Mouse (Mus musculus): ENCODE measurements at regions not wholly inside any gene's neighbourhood (a gene's known extent, or its start where the extent isn't known, plus 50 kb on each side); places are given as distances from the start of the nearest gene placed in this dataset.

DNA sequence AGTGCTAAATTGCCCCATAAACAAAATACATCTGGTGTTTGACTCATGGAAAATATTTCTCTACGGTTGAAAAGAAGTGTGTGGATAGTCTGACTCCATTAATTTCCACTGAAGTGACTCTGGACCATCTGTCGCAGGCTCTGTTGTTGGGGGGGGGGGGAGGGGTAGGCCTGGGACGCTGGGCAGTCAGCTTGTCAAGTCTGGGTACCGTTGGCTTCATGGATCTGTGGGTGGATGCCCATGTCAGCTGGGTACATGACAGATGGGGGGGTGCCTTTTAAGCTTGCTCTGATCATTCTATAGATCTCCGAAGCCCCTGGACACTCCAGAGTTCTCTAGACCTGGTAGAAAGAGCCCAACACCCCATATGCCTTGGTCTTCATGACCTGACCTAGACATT, 139.0 kb upstream of the Cdh13 start:
- H3K9ac ChIP-seq (replicated peaks) = no peak overlapping the region
- WGBS (ENCODE audit: insufficient replicate concordance) = 72% methylated on average over 5 of the region's 5 CpGs
- no peak overlapping the region for H3K4me2 ChIP-seq (ENCODE audit: low read depth, low read length)
- no peak for DNase-seq
- H3K4me1 ChIP-seq (ENCODE audit: insufficient read depth) = no peaks in the 10 kb centered on the region
- H3K27me3 ChIP-seq (ENCODE audit: insufficient read depth, low read length) = no peaks in the 10 kb centered on the region
- no peaks in the 10 kb centered on the region for H3K9me3 ChIP-seq (ENCODE audit: low read length)
- no peak overlapping the region for H3K27ac ChIP-seq (ENCODE audit: low read depth)
- H3K36me3 ChIP-seq (replicated peaks; ENCODE audit: insufficient read depth, low read length) = no peaks in the 10 kb centered on the region
- no peak overlapping the region for H3K4me3 ChIP-seq (ENCODE audit: low read depth, low read length)
- TF ChIP-seq CTCF (IDR thresholded peaks at IDR 0.05; ENCODE audit: low read depth) = no peak
- TF ChIP-seq EP300 (IDR thresholded peaks at IDR 0.05; ENCODE audit: low read depth) = no peak
- ATAC-seq = no peak

DNA sequence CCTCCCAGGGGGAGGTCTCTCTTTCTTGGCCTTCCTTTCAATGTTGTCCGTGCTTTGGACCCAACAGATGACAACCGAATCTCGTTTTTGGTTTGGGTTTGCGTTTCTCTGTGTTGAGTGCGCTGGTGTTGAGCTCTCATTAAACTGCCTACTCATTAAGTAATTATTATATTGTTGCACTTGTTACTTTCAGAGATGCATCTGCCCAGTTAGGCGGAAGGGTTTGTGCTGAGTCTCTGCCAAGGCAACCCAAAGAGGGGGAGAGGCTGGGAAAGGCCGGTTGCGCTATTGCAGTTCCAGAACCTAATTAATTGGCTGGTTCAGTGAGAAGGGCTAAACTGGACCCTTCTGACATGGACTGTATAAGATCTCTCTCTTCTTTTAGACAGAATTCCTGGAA, 141.2 kb upstream of the Cdh13 start:
- no peak for ATAC-seq
- Histone ChIP-seq H3K4me3 (ENCODE audit: low read depth, low read length) (no peak overlapping the region), H3K9me3 (ENCODE audit: low read length) (no peaks in the 10 kb centered on the region), H3K36me3 (replicated peaks; ENCODE audit: insufficient read depth, low read length) (no peaks in the 10 kb centered on the region), H3K27ac (ENCODE audit: low read depth) (no peak overlapping the region), H3K27me3 (ENCODE audit: insufficient read depth, low read length) (no peaks in the 10 kb centered on the region), H3K4me1 (ENCODE audit: insufficient read depth) (no peaks in the 10 kb centered on the region), H3K9ac (replicated peaks) (no peak overlapping the region), H3K4me2 (ENCODE audit: low read depth, low read length) (no peak overlapping the region)
- TF ChIP-seq EP300 (IDR thresholded peaks at IDR 0.05; ENCODE audit: low read depth) (no peak), CTCF (IDR thresholded peaks at IDR 0.05; ENCODE audit: low read depth) (no peak)
- DNase-seq = no peak
- 82% methylated on average over 8 of the region's 8 CpGs for WGBS (ENCODE audit: insufficient replicate concordance)

DNA sequence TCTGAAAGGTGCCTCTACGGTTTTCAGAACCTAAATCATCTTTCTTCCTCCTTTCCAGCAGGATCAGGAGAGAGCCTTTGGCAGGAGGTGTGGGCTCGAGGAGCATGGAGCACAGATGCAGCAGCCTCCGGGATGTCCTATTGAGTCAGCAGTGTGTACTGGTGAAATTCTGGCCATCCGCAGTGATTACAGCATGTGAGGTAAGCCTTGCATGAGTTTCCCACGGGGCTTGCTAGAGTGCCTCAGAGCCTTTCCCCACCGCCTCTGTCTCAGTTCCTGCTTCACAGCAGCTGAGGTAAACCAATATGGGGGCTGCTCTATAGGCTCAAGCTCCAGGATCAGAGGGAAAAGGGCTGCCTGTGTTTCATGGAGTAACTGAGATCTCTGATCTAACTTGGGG, 143.6 kb upstream of the Cdh13 start:
- TF ChIP-seq CTCF (IDR thresholded peaks at IDR 0.05; ENCODE audit: low read depth) = no peak
- TF ChIP-seq EP300 (IDR thresholded peaks at IDR 0.05; ENCODE audit: low read depth) = no peak
- 71% methylated on average over 6 of the region's 6 CpGs for WGBS (ENCODE audit: insufficient replicate concordance)
- Histone ChIP-seq H3K36me3 (replicated peaks; ENCODE audit: insufficient read depth, low read length) (no peaks in the 10 kb centered on the region), H3K9ac (replicated peaks) (no peak overlapping the region), H3K9me3 (ENCODE audit: low read length) (no peaks in the 10 kb centered on the region), H3K27ac (ENCODE audit: low read depth) (no peak overlapping the region), H3K4me1 (ENCODE audit: insufficient read depth) (no peaks in the 10 kb centered on the region), H3K27me3 (ENCODE audit: insufficient read depth, low read length) (no peaks in the 10 kb centered on the region), H3K4me3 (ENCODE audit: low read depth, low read length) (no peak overlapping the region), H3K4me2 (ENCODE audit: low read depth, low read length) (no peak overlapping the region)
- ATAC-seq (no peak), DNase-seq (no peak)

DNA sequence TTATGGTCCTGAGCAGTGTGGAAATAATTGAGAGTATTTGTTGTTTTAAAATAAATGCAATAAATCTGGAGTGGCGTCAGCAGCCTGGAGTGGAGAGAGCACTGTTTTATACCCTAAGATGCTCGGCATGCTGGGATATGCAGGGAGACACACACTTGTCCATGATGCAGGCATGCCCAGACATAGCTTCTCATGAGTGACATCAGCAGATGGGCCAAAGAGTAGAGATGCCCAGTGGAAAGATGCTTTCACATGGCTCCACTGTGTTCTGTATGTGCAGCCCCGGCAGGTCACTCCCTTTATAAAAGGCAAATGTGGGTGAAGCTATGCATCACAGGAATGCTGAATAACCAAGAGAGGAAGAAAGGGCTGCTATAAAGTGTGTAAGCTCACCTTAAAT, 145.7 kb upstream of the Cdh13 start:
- H3K27ac ChIP-seq (ENCODE audit: low read depth) = no peak overlapping the region
- no peak overlapping the region for H3K9ac ChIP-seq (replicated peaks)
- no peak for ATAC-seq
- H3K4me2 ChIP-seq (ENCODE audit: low read depth, low read length) = no peak overlapping the region
- WGBS (ENCODE audit: insufficient replicate concordance) = 84% methylated on average over 3 of the region's 3 CpGs
- no peaks in the 10 kb centered on the region for H3K4me1 ChIP-seq (ENCODE audit: insufficient read depth)
- no peaks in the 10 kb centered on the region for H3K9me3 ChIP-seq (ENCODE audit: low read length)
- TF ChIP-seq EP300 (IDR thresholded peaks at IDR 0.05; ENCODE audit: low read depth) (no peak), CTCF (IDR thresholded peaks at IDR 0.05; ENCODE audit: low read depth) (no peak)
- no peaks in the 10 kb centered on the region for H3K27me3 ChIP-seq (ENCODE audit: insufficient read depth, low read length)
- no peak overlapping the region for H3K4me3 ChIP-seq (ENCODE audit: low read depth, low read length)
- no peaks in the 10 kb centered on the region for H3K36me3 ChIP-seq (replicated peaks; ENCODE audit: insufficient read depth, low read length)
- no peak for DNase-seq

- TF ChIP-seq EP300 (IDR thresholded peaks at IDR 0.05; ENCODE audit: low read depth) (no peak), CTCF (IDR thresholded peaks at IDR 0.05; ENCODE audit: low read depth) (no peak)
- H3K27me3 ChIP-seq (ENCODE audit: insufficient read depth, low read length) = no peaks in the 10 kb centered on the region
- H3K4me3 ChIP-seq (ENCODE audit: low read depth, low read length) = no peak overlapping the region
- H3K27ac ChIP-seq (ENCODE audit: low read depth) = no peak overlapping the region
- H3K9me3 ChIP-seq (ENCODE audit: low read length) = no peaks in the 10 kb centered on the region
- no peaks in the 10 kb centered on the region for H3K4me1 ChIP-seq (ENCODE audit: insufficient read depth)
- DNase-seq = no peak
- no peaks in the 10 kb centered on the region for H3K36me3 ChIP-seq (replicated peaks; ENCODE audit: insufficient read depth, low read length)
- 79% methylated on average over 7 of the region's 7 CpGs for WGBS (ENCODE audit: insufficient replicate concordance)
- no peak for ATAC-seq
- H3K4me2 ChIP-seq (ENCODE audit: low read depth, low read length) = no peak overlapping the region
- no peak overlapping the region for H3K9ac ChIP-seq (replicated peaks)
These were observed 158.5 kb upstream of the Cdh13 start for GRCm38 (mm10) chr8:118124993-118125392.

- Histone ChIP-seq H3K9ac (replicated peaks) (no peak overlapping the region), H3K4me3 (ENCODE audit: low read depth, low read length) (no peak overlapping the region), H3K4me1 (ENCODE audit: insufficient read depth) (no peaks in the 10 kb centered on the region), H3K4me2 (ENCODE audit: low read depth, low read length) (no peak overlapping the region), H3K9me3 (ENCODE audit: low read length) (no peaks in the 10 kb centered on the region), H3K27me3 (ENCODE audit: insufficient read depth, low read length) (no peaks in the 10 kb centered on the region), H3K36me3 (replicated peaks; ENCODE audit: insufficient read depth, low read length) (no peaks in the 10 kb centered on the region), H3K27ac (ENCODE audit: low read depth) (no peak overlapping the region)
- 60% methylated on average over 6 of the region's 8 CpGs for WGBS (ENCODE audit: insufficient replicate concordance)
- TF ChIP-seq EP300 (IDR thresholded peaks at IDR 0.05; ENCODE audit: low read depth) = no peak
- no peak for TF ChIP-seq CTCF (IDR thresholded peaks at IDR 0.05; ENCODE audit: low read depth)
- DNase-seq (no peak), ATAC-seq (no peak)
These were observed 169.3 kb upstream of the Cdh13 start for GRCm38 (mm10) chr8:118114253-118114652.

GRCm38 (mm10) chr8:118104464-118105050, 179.0 kb upstream of the Cdh13 start:
- WGBS (ENCODE audit: insufficient replicate concordance) = 83% methylated on average over 14 of the region's 14 CpGs
- Histone ChIP-seq H3K36me3 (replicated peaks; ENCODE audit: insufficient read depth, low read length) (no peaks in the 10 kb centered on the region), H3K9me3 (ENCODE audit: low read length) (no peaks in the 10 kb centered on the region), H3K4me3 (ENCODE audit: low read depth, low read length) (no peak overlapping the region), H3K4me2 (ENCODE audit: low read depth, low read length) (no peak overlapping the region), H3K9ac (replicated peaks) (no peak overlapping the region), H3K4me1 (ENCODE audit: insufficient read depth) (no peaks in the 10 kb centered on the region), H3K27me3 (ENCODE audit: insufficient read depth, low read length) (no peaks in the 10 kb centered on the region), H3K27ac (ENCODE audit: low read depth) (no peak overlapping the region)
- ATAC-seq = no peak
- no peak for DNase-seq
- no peak for TF ChIP-seq CTCF (IDR thresholded peaks at IDR 0.05; ENCODE audit: low read depth)
- no peak for TF ChIP-seq EP300 (IDR thresholded peaks at IDR 0.05; ENCODE audit: low read depth)
